9 mouse cellular contexts compared by ENCODE assay signal in the genomic region with DNA sequence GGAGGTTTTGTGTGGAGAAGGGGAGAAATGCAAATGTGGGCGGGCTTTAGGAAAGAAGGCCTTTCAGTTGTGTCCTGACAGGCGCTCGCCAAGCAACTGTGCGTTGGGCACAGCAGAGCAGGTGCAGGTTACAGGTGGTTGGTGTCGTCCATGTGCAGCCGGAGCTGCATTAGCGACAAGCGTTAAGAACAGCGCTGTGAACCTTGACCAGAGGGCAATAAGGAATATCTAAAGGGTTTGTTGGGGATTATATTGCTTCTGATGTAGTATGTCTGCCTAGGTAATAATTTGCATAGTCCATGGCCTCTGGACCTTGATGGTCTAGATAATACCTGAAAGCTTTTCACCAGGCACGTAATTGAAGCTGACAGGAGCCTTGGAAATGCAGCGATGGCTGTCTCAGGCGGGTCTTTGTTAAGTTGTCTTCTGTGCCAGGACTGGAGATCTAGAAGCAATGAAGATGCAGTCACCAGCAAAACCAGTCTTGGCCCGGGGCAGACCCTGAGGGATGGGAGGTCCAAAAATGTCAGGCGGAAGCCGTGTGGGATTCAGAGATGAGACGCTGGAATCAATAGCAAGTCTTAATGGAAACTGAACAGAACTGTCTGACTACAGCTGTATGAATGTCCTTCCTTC. TPM values are rescaled to one million over a fixed set of nuclear protein-coding genes. Genes with fewer than 3 reads are reported as not detected.
A peak's percentile ranks its signal among the peaks of the same experiment; 100 is the strongest.
DNase-seq lines count a peak whose midpoint lies in the region; ATAC-seq and TF ChIP-seq lines count a peak whose summit lies in the region.
"Had no signal": no experiment of that assay in that cellular context is flagged by ENCODE, and none has a peak within 500 bp of the region (broad histone marks: within the 10 kb centered on the region; RNA-seq: fewer than 3 reads in every experiment).

No protein-coding gene starts in this region.

- no peak overlapping the region for H3K9ac ChIP-seq in hindbrain, embryonic 12.5 days
- H3K9ac ChIP-seq in hindbrain, embryonic 11.5 days (ENCODE audit: low read depth, low read length): no peak overlapping the region
- no peak overlapping the region for H3K9ac ChIP-seq in hindbrain, embryonic 14.5 days

- H3K27me3 ChIP-seq in hindbrain, embryonic 12.5 days: no peaks in the 10 kb centered on the region
- H3K27me3 ChIP-seq in hindbrain, embryonic 11.5 days (ENCODE audit: control insufficient read depth, insufficient read depth, low read length): no peaks in the 10 kb centered on the region
- H3K27me3 ChIP-seq in hindbrain, embryonic 14.5 days (ENCODE audit: control insufficient read depth, insufficient read depth, low read length): no peaks in the 10 kb centered on the region

- no peak for ATAC-seq in hindbrain, embryonic 12.5 days (ENCODE audit: low FRiP score)
- ATAC-seq in hindbrain, embryonic 11.5 days (ENCODE audit: low FRiP score): no peak
- no peak for ATAC-seq in hindbrain, embryonic 14.5 days (ENCODE audit: low FRiP score)

- peaks cover 32% of the 10 kb centered on the region for H3K4me1 ChIP-seq in hindbrain, embryonic 12.5 days
- H3K4me1 ChIP-seq in hindbrain, embryonic 11.5 days (replicated peaks; ENCODE audit: control insufficient read depth, insufficient read depth, low read length): peaks cover 5% of the 10 kb centered on the region
- H3K4me1 ChIP-seq in cortical plate, adult 2 months (ENCODE audit: control insufficient read depth, insufficient read depth, low read length): peaks cover 17% of the 10 kb centered on the region
- peaks cover 35% of the 10 kb centered on the region for H3K4me1 ChIP-seq in hindbrain, embryonic 14.5 days (replicated peaks; ENCODE audit: control insufficient read depth, insufficient read depth, low read length)

- no peak for DNase-seq in hindbrain, embryonic 11.5 days (ENCODE audit: low spot score)
- DNase-seq in hindbrain, embryonic 14.5 days (ENCODE audit: low spot score): no peak
- DNase-seq in kidney, postnatal 36 days: peak; percentile 37 to 39
- no peak for DNase-seq in adrenal gland, postnatal 25 days
- DNase-seq in left cerebral cortex, adult 8-10 months (ENCODE audit: low spot score in 2 of 2): no peak
- no peak for DNase-seq in ovary, postnatal 14 days (ENCODE audit: low spot score)
- DNase-seq: heart, postnatal 4 days had no signal

- no peaks in the 10 kb centered on the region for H3K36me3 ChIP-seq in hindbrain, embryonic 12.5 days
- no peaks in the 10 kb centered on the region for H3K36me3 ChIP-seq in hindbrain, embryonic 11.5 days (ENCODE audit: control insufficient read depth, insufficient read depth, low read length)
- no peaks in the 10 kb centered on the region for H3K36me3 ChIP-seq in hindbrain, embryonic 14.5 days (replicated peaks; ENCODE audit: control insufficient read depth, insufficient read depth)

- peak overlapping the region; percentile 83 for H3K4me2 ChIP-seq in hindbrain, embryonic 12.5 days (replicated peaks)
- H3K4me2 ChIP-seq in hindbrain, embryonic 11.5 days (replicated peaks; ENCODE audit: low read depth, low read length): no peak overlapping the region
- H3K4me2 ChIP-seq in hindbrain, embryonic 14.5 days (replicated peaks): peak overlapping the region; percentile 83; the same call in 1 of the 2 replicates

- no peak overlapping the region for H3K27ac ChIP-seq in hindbrain, embryonic 12.5 days
- no peak overlapping the region for H3K27ac ChIP-seq in hindbrain, embryonic 11.5 days (ENCODE audit: low read depth, low read length)
- no peak overlapping the region for H3K27ac ChIP-seq in cortical plate, adult 2 months (ENCODE audit: insufficient read depth, low read length)
- H3K27ac ChIP-seq in hindbrain, embryonic 14.5 days: no peak overlapping the region

- TF ChIP-seq CTCF in cortical plate, adult 2 months (IDR thresholded peaks at IDR 0.05; ENCODE audit: extremely low read depth, insufficient read depth, low read length): no peak

- H3K4me3 ChIP-seq in hindbrain, embryonic 12.5 days: no peak overlapping the region
- H3K4me3 ChIP-seq in hindbrain, embryonic 11.5 days (ENCODE audit: low read depth, low read length): no peak overlapping the region
- H3K4me3 ChIP-seq in cortical plate, adult 2 months (ENCODE audit: insufficient read depth, low read length): peak overlapping the region; percentile 21; the same call in 1 of the 2 replicates
- H3K4me3 ChIP-seq in hindbrain, embryonic 14.5 days (replicated peaks; ENCODE audit: low read length): no peak overlapping the region

- TF ChIP-seq POLR2A in cortical plate, adult 2 months (IDR thresholded peaks at IDR 0.05; ENCODE audit: extremely low read depth, insufficient read depth, low read length): no peak

- 84% methylated on average over 16 of the region's 16 CpGs for WGBS in hindbrain, embryonic 12.5 days
- WGBS in hindbrain, embryonic 11.5 days: 88% methylated on average over 16 of the region's 16 CpGs
- 84% methylated on average over 16 of the region's 16 CpGs for WGBS in hindbrain, embryonic 14.5 days

- H3K9me3 ChIP-seq in hindbrain, embryonic 12.5 days (replicated peaks): no peaks in the 10 kb centered on the region
- H3K9me3 ChIP-seq in hindbrain, embryonic 11.5 days (ENCODE audit: control insufficient read depth, low read length): peaks cover 2% of the 10 kb centered on the region; the same call in 1 of the 2 replicates
- H3K9me3 ChIP-seq in hindbrain, embryonic 14.5 days (ENCODE audit: control insufficient read depth, low read length): peaks cover 6% of the 10 kb centered on the region; the same call in 1 of the 2 replicates

RNA-seq across cellular contexts. Expression of gene Ssx2ip, which starts 2.8 kb away (rescaled TPM):
- polyA plus RNA-seq in hindbrain, embryonic 12.5 days (2016; fragmentation: Nextera tagmentation; extraction: Ambion mirVana): 20.9 and 25.5 TPM in 2 replicates
- polyA plus RNA-seq in hindbrain, embryonic 11.5 days (2014; fragmentation: Nextera tagmentation; extraction: Ambion mirVana): 25.1 and 28.0 TPM in 2 replicates
- polyA plus RNA-seq in cortical plate, adult 2 months (2012; rRNA removed): 40.7 and 41.8 TPM in 2 replicates
- 16.8 and 20.5 TPM in 2 replicates for polyA plus RNA-seq in hindbrain, embryonic 14.5 days (2014; fragmentation: Nextera tagmentation; extraction: Ambion mirVana)
- 7.5 and 11.6 TPM in 2 replicates for total RNA-seq in adrenal gland, postnatal 25 days (2021)
- total RNA-seq in left cerebral cortex, adult 8-10 months (2022): 10 to 100 TPM; 81.7 to 96.1 (median 89.0) TPM

RNA-seq across cellular contexts. Expression of gene Ctbs, which starts 42.4 kb away (rescaled TPM):
- polyA plus RNA-seq in hindbrain, embryonic 12.5 days (2016; fragmentation: Nextera tagmentation; extraction: Ambion mirVana): 6.9 and 7.5 TPM in 2 replicates
- 6.7 and 8.8 TPM in 2 replicates for polyA plus RNA-seq in hindbrain, embryonic 11.5 days (2014; fragmentation: Nextera tagmentation; extraction: Ambion mirVana)
- polyA plus RNA-seq in cortical plate, adult 2 months (2012; rRNA removed): 4.4 and 4.5 TPM in 2 replicates
- polyA plus RNA-seq in hindbrain, embryonic 14.5 days (2014; fragmentation: Nextera tagmentation; extraction: Ambion mirVana): 4.7 and 6.4 TPM in 2 replicates
- 11.9 and 16.2 TPM in 2 replicates for total RNA-seq in adrenal gland, postnatal 25 days (2021)
- 10 to 100 TPM in 1 of 4 experiments, 1 to 10 TPM in 3; 5.9 to 10.5 (median 9.7) TPM for total RNA-seq in left cerebral cortex, adult 8-10 months (2022)

Comparison
In these comparisons a context has a peak if more than half of its experiments do, and no peak if none do; other contexts are left out.
1. DNase-seq: peak in kidney, postnatal 36 days (2 of 2); none in hindbrain, embryonic 11.5 days (single experiment), hindbrain, embryonic 14.5 days (single experiment), adrenal gland, postnatal 25 days (single experiment), left cerebral cortex, adult 8-10 months (0 of 2) and ovary, postnatal 14 days (single experiment).